Mouse (Mus musculus): Measurements from ENCODE around the gene Ccdc33. TPM values are rescaled to one million over a fixed set of nuclear protein-coding genes. Genes with fewer than 3 reads are reported as not detected.

Gene Ccdc33
- polyA plus RNA-seq, 1 experiment from 2014 or later, result 0.33 TPM

DNA sequence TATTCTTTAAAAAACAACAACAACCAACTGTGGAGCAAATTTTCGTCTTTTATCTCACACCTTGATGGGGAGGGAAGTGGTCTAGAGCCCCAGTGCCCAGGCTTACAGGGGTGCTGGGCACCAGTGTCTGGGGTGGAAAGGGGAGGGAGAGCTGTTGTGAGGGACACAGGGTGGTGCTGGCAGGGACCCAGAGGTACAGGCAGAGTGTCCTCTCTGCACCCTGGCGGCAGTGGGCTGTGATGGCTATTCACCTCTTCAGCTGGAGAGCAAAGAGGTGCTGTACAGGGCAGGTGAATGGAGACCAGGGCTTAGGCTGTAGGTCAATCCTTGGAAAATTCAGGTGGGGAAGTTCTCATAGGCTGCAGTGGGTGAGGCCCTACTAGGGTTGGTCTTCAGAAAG, 118.9 kb downstream of the Ccdc33 start:
- Histone ChIP-seq H3K9me3 (no peaks in the 10 kb centered on the region), H3K4me2 (no peak overlapping the region), H3K4me3 (no peak overlapping the region), H3K27me3 (peaks cover 31% of the 10 kb centered on the region), H3K27ac (replicated peaks) (no peak overlapping the region), H3K36me3 (no peaks in the 10 kb centered on the region), H3K4me1 (replicated peaks) (peaks cover 9% of the 10 kb centered on the region), H3K9ac (no peak overlapping the region)
- ATAC-seq (ENCODE audit: low read depth), result no peak
- 51% methylated on average over 2 of the region's 2 CpGs for WGBS

DNA sequence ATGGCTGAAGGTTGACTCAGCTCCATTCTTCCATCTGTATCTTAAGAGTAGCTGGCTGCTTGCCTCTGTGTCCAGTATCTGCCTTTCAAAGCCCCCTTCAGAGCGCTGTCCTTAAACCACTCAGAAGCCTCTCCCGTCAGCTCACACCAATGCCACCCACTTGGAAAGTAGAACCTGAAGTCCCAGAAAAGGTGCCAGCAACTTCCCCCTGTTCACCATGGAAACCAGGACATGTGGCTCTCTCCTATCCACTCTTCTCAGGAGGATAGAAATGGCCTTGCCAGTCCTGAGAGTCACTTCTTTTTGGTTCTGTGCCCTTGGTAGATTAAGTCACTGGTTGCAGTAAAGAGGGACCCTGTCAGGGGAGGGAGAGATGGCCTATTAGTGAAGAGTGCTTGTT, 119.9 kb downstream of the Ccdc33 start:
- Histone ChIP-seq H3K4me2 (no peak overlapping the region), H3K9ac (no peak overlapping the region), H3K9me3 (no peaks in the 10 kb centered on the region), H3K27ac (replicated peaks) (no peak overlapping the region), H3K27me3 (peaks cover 31% of the 10 kb centered on the region), H3K36me3 (no peaks in the 10 kb centered on the region), H3K4me1 (replicated peaks) (peaks cover 9% of the 10 kb centered on the region), H3K4me3 (no peak overlapping the region)
- 47% methylated on average over 2 of the region's 2 CpGs for WGBS
- no peak for ATAC-seq (ENCODE audit: low read depth)

DNA sequence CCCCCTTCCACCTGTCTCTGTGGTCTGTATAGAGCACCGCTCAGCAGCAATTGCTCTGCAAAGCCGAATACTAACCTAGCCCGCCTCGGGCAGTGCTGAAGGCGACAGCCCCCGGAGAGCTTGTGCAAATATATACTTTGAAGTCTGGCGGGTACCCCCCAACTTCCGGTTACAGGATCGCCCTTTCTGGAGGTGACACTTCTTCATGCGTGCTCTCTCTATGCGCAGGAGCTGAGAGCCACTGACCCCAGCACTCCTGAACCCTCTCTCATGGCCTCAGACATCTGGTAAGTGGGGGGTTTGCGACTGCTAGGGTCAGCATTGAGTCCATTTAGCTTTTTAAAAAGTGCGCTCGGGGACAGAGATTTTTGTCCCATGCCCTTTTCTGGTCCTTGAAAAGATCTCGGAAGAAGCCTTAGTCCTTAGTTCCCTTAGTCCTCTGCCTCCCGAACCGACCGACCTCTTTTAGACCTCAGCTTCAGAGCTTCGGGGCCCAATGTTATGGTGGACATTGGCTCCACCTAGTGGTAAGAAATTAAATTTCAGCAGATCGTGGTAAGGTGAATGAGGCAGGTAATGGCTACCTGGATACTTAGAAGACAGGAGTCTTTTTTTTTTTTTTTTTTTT, 120.5 kb downstream of the Ccdc33 start:
- Histone ChIP-seq H3K4me3 (peak overlapping the region; percentile 36), H3K4me2 (peak overlapping the region; percentile 69), H3K9ac (peak overlapping the region; percentile 55), H3K4me1 (replicated peaks) (peaks cover 14% of the 10 kb centered on the region), H3K36me3 (no peaks in the 10 kb centered on the region), H3K27ac (replicated peaks) (no peak overlapping the region), H3K27me3 (peaks cover 31% of the 10 kb centered on the region), H3K9me3 (no peaks in the 10 kb centered on the region)
- WGBS, result 1% methylated on average over 20 of the region's 20 CpGs
- peak; percentile 95 for ATAC-seq (ENCODE audit: low read depth)

DNA sequence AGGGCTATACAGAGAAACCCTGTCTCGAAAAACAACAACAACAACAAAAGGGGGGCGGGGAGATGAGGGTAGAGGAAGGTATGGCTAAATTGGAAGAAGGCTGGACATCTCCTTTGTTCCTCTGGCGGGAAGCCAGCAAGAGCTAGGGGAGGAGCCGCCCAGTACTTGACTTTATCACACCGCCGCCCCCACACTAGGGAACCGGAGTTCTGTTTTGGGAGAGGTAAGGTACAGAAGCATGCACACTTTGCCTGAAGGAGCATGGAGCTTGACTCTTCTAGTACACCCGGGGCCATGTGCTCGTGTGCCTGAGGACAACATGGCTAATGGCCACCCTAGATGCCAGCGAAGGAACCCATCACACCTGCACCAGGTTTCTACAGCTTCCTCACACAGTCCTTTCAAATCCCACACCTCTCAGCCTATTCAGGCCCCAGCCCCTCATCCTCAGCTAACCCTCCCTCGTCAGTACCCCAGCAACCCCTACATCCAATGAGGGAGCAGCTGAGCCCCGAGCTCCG, 121.1 kb downstream of the Ccdc33 start:
- ATAC-seq (ENCODE audit: low read depth), result no peak; the same call in 1 of the 2 replicates
- Histone ChIP-seq H3K27me3 (peaks cover 31% of the 10 kb centered on the region), H3K9me3 (no peaks in the 10 kb centered on the region), H3K27ac (replicated peaks) (no peak overlapping the region), H3K36me3 (no peaks in the 10 kb centered on the region), H3K4me2 (peak overlapping the region; percentile 69), H3K4me1 (replicated peaks) (peaks cover 19% of the 10 kb centered on the region), H3K9ac (peak overlapping the region; percentile 55), H3K4me3 (peak overlapping the region; percentile 36)
- WGBS, result 16% methylated on average over 13 of the region's 13 CpGs

DNA sequence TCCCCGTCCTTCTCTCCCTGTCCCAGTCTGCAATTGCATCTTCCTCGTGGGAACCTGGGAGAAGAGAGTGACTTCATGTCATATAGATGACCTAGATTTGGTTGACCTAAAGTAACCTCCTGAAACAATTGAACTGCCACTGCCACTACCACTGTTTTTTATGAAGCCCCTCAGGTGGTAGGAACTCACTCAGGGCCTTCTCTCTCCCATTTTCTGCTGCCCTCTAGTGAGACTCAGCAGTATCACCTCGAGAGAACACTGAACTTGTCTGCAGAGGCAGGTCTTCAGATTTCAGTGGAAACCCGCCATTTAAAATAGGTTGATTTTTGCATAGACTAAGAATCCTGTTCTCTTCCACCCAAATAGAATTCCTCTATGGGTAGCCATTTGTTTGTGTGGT, 123.3 kb downstream of the Ccdc33 start:
- no peak for ATAC-seq (ENCODE audit: low read depth)

DNA sequence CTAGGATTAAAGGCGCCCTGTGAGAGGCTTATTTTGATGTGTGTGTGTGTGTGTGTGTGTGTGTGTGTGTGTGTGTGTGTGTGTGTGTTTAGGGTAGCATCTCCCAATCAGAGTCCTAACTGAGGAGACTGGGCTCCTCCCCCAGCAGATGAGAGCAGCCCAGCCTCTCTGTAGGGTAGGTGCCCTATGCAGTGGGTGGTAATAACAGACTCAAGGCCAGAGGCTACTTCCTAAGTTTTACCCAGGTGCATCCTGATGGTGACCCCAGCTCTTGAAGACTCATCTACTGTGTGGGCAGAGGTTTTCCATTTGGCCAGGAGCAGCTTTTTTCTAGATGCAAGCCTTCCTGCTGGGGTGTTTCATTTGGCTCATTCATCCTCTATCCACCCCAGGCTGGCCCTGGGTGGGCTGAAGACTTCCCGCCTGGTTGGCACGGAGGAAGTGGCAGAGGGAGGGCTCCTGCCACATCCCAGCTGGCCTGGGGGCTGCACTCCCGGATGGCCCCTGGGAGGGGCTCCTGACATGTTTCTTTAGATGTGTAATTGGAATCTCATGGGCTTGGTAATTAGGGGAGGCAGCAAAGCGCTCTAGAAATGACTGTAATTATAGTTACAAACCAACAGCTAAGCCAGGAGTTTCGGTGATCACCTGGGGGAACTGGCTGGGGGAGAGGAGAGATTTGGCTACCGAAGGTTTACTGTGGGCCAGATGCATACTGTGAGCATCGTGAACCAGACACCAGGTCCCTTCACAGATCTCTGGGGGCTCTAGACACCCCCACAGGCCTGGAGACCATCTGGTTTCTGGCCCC, 125.6 kb downstream of the Ccdc33 start:
- H3K4me1 ChIP-seq (replicated peaks), result peaks cover 16% of the 10 kb centered on the region
- H3K9me3 ChIP-seq, result no peaks in the 10 kb centered on the region
- H3K27ac ChIP-seq (replicated peaks), result peak overlapping the region; percentile 52; the same call in 1 of the 2 replicates
- no peaks in the 10 kb centered on the region for H3K36me3 ChIP-seq
- H3K4me3 ChIP-seq, result no peak overlapping the region
- H3K9ac ChIP-seq, result 0 out of 2 replicates have a peak overlapping the region, but pooled peaks have one; percentile 9
- no peak for ATAC-seq (ENCODE audit: low read depth)
- WGBS, result 36% methylated on average over 8 of the region's 8 CpGs
- no peak overlapping the region for H3K4me2 ChIP-seq
- H3K27me3 ChIP-seq, result peaks cover 18% of the 10 kb centered on the region

More for the DNA sequence above, 123.3 kb downstream of the Ccdc33 start:
- Histone ChIP-seq H3K4me1 (replicated peaks) (peaks cover 19% of the 10 kb centered on the region), H3K36me3 (no peaks in the 10 kb centered on the region), H3K9me3 (no peaks in the 10 kb centered on the region), H3K4me2 (no peak overlapping the region), H3K4me3 (no peak overlapping the region), H3K27ac (replicated peaks) (no peak overlapping the region), H3K27me3 (peaks cover 31% of the 10 kb centered on the region), H3K9ac (no peak overlapping the region)
- WGBS, result 39% methylated on average over 4 of the region's 4 CpGs

DNA sequence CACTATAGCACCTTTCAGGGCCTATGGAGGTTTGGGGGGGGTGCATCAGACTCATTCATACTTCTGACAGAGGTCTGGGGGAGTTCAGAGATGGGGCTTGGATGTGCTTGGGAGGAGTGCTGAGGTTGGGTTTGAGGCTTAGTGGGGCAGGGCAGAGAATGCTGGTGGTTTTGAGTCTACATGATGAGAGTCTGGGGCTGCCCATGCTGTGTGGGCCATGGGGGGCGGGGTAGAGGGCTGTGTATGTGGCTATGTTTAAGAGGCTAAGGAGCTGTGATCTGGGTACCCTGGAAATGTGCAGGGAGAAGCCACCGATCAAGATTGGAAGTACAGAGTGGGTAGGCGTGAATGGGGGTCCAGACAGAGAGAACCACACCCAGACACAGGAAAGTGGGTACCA, 126.6 kb downstream of the Ccdc33 start:
- H3K4me1 ChIP-seq (replicated peaks), result peaks cover 10% of the 10 kb centered on the region
- no peaks in the 10 kb centered on the region for H3K9me3 ChIP-seq
- no peaks in the 10 kb centered on the region for H3K36me3 ChIP-seq
- H3K9ac ChIP-seq, result no peak overlapping the region
- ATAC-seq (ENCODE audit: low read depth), result no peak
- H3K4me2 ChIP-seq, result no peak overlapping the region
- WGBS, result 67% methylated on average over 3 of the region's 3 CpGs
- H3K4me3 ChIP-seq, result no peak overlapping the region
- no peak overlapping the region for H3K27ac ChIP-seq (replicated peaks)
- H3K27me3 ChIP-seq, result peaks cover 9% of the 10 kb centered on the region

DNA sequence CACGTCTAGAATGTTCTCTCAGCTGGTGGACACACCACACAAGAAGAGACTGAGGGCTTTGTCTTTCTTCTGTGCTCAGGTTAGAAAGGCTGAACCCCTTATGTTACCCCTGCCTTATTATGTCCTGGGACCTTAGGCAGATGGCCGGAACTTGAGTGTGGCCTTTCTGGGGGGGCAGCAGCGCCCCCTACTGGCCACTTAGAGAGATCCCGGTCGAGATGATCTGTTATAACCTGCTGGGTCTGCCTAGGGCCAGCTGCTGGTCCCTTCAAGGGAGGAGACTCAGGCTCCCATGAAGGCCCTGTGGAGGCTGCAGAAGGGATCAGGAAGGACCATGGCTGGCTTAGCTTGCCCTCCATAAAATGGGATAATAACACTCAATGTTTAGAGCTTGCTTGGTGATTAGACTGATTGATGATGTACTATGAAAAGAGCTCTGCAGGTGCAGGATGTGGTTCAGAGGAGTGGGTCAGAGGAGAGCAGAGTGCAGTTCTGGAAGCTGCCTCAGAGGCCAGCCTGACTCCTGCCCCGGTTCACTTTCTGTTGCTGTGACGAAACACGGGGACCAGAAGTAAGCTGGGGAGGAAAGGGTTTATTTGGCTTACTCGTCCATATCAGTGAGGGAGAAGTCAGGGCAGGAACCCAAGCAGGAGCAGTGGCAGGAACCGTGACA, 128.0 kb downstream of the Ccdc33 start:
- H3K27me3 ChIP-seq, result no peaks in the 10 kb centered on the region

DNA sequence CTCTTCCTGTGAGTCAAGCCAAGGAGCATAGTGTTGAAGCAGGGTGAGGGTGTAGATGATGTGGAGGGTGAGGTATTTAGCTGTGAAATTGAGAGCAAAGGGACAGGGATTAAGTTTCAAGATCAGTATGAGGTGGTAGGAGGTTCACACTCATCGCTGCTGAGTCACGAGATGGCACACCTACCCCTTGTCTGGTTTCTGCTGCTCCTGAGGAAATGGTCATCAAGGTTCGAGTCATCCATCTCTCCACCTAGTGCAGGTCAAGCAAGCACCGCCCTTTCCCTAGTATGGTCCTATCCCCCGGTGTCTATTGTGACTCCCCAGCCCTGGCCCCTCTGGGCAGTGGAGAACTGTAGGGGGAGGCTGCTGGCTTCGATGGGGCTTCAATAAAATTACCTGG, 129.3 kb downstream of the Ccdc33 start:
- H3K27ac ChIP-seq (replicated peaks), result no peak overlapping the region
- peaks cover 10% of the 10 kb centered on the region for H3K4me1 ChIP-seq (replicated peaks)
- no peak for ATAC-seq (ENCODE audit: low read depth)
- WGBS, result 81% methylated on average over 6 of the region's 6 CpGs
- no peaks in the 10 kb centered on the region for H3K9me3 ChIP-seq
- no peak overlapping the region for H3K4me3 ChIP-seq
- H3K27me3 ChIP-seq, result no peaks in the 10 kb centered on the region
- H3K36me3 ChIP-seq, result no peaks in the 10 kb centered on the region
- H3K4me2 ChIP-seq, result no peak overlapping the region
- H3K9ac ChIP-seq, result no peak overlapping the region

More for the DNA sequence above, 128.0 kb downstream of the Ccdc33 start:
- Histone ChIP-seq H3K4me3 (no peak overlapping the region), H3K9ac (no peak overlapping the region), H3K9me3 (no peaks in the 10 kb centered on the region), H3K36me3 (no peaks in the 10 kb centered on the region), H3K27ac (replicated peaks) (no peak overlapping the region), H3K4me1 (replicated peaks) (peaks cover 10% of the 10 kb centered on the region), H3K4me2 (no peak overlapping the region)
- no peak for ATAC-seq (ENCODE audit: low read depth)
- WGBS, result 40% methylated on average over 10 of the region's 10 CpGs

DNA sequence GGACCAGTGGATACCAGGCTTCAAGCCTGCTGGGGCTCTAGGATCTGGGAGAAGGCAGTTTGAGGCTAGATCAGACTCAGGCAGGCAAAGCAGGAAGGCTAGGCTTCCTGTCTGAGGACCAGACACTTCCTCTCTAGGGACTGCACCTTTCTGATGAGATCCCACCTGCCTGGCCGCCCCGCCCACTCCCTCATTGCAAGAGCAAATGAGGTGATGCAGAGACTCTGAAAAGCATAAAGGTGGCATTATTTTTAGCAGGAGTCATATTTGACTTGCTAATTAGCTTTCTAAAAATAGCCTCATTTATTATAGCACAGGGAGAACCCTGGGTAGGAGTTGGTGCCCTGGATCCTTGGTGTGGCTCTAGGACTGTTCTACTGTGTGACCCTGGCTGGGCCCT, 130.5 kb downstream of the Ccdc33 start:
- Histone ChIP-seq H3K36me3 (no peaks in the 10 kb centered on the region), H3K27me3 (no peaks in the 10 kb centered on the region), H3K27ac (replicated peaks) (no peak overlapping the region), H3K4me2 (no peak overlapping the region), H3K4me1 (replicated peaks) (peaks cover 4% of the 10 kb centered on the region), H3K9me3 (no peaks in the 10 kb centered on the region), H3K4me3 (no peak overlapping the region), H3K9ac (no peak overlapping the region)
- no peak for ATAC-seq (ENCODE audit: low read depth)
- WGBS, result 88% methylated on average over 2 of the region's 2 CpGs

DNA sequence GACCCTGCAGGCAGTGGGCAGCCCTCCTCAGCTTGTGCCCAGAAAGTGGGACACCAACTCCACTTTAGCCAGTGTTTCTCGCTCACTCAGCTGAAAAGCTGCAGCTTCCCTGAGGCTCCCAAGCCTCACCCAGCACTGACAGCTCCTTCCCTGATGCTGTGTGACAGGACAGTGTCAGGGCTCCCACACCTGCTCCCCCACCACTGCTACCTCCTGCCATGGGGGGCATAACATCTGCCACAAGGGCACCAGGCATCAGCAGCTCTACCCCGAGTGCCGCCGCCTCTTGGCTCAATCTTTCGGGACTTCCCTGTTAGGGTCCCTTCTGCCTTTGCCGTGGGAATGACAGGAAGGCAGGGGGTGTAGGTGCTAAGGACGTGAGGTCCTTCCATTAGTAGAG, 132.3 kb downstream of the Ccdc33 start:
- H3K4me1 ChIP-seq (replicated peaks), result no peaks in the 10 kb centered on the region
- no peak for ATAC-seq (ENCODE audit: low read depth)
- no peaks in the 10 kb centered on the region for H3K36me3 ChIP-seq
- H3K27me3 ChIP-seq, result no peaks in the 10 kb centered on the region
- H3K27ac ChIP-seq (replicated peaks), result no peak overlapping the region
- H3K9ac ChIP-seq, result no peak overlapping the region
- H3K4me3 ChIP-seq, result no peak overlapping the region
- no peaks in the 10 kb centered on the region for H3K9me3 ChIP-seq
- H3K4me2 ChIP-seq, result no peak overlapping the region
- 80% methylated on average over 7 of the region's 7 CpGs for WGBS

DNA sequence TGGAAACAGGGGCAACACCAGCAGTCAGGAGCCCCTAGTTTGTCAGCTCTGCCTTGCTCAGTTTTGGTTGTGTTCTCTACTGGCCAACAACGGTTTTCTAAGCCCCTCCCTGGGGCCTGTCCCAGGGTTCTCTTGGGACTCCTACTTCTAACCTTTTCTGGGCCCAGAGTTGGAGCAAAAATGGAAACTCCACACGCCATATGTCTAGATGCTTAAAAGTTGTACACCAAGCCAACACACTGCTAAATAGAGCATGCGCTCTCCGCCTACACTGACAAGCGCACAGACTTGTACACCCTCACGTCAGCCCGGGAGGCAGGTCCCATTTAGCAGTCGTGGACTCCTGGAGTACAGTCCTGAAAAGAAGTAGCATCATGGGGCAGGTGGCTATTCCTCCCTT, 133.3 kb downstream of the Ccdc33 start:
- Histone ChIP-seq H3K4me1 (replicated peaks) (no peaks in the 10 kb centered on the region), H3K27me3 (no peaks in the 10 kb centered on the region), H3K9ac (no peak overlapping the region), H3K9me3 (no peaks in the 10 kb centered on the region), H3K36me3 (no peaks in the 10 kb centered on the region), H3K4me3 (no peak overlapping the region), H3K27ac (replicated peaks) (no peak overlapping the region), H3K4me2 (no peak overlapping the region)
- 91% methylated on average over 8 of the region's 8 CpGs for WGBS
- ATAC-seq (ENCODE audit: low read depth), result no peak
